Mouse (Mus musculus): ENCODE results near the gene Espnl.

GRCm38 (mm10) chr1:91352277-91352676, 30.4 kb downstream of the Espnl start:
- TF ChIP-seq ZC3H11A (IDR thresholded peaks at IDR 0.05; ENCODE audit: borderline replicate concordance, low read depth, low read length): no peak
- TF ChIP-seq CHD2 (IDR thresholded peaks at IDR 0.05; ENCODE audit: low read depth, low read length): no peak

Data from ES-E14 (cell line).